Mouse (Mus musculus): ENCODE data around the gene 9930021J03Rik.

DNA sequence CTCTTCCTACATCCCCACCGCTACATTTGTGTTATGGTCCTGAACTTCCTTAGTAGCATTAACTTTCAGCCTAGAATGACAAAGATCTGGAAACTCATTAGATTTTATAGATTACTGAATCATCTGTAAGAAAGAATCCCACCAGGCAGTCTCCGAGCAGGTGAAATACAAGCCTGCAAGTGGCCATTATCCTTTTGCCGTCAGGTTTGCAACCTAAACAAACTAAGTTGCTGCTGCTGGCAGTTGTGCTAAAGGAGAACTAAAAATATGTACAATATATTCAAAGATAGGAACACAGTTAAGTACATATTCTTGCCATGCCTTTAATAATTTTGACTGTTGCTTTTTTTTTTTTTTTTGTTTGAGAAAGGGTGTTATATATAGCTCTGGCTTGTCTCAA, 70.4 kb downstream of the 9930021J03Rik start:
- no peak for TF ChIP-seq CTCF (conservative IDR thresholded peaks at IDR 0.05; ENCODE audit: low read length)
- no peak for TF ChIP-seq POU5F1 (IDR thresholded peaks at IDR 0.05; ENCODE audit: borderline replicate concordance, low read length)
- no peak for TF ChIP-seq NANOG (IDR thresholded peaks at IDR 0.05; ENCODE audit: borderline replicate concordance, low read length)
